8 mouse cellular contexts compared by ENCODE assay signal in genomic region chr10:24630469-24631081, GRCm38 (mm10). TPM values are rescaled to one million over a fixed set of nuclear protein-coding genes. Genes with fewer than 3 reads are reported as not detected.
DNase-seq lines count a peak whose midpoint lies in the region; ATAC-seq lines count a peak whose summit lies in the region.

No protein-coding gene starts in this region.

- no peak overlapping the region for H3K4me3 ChIP-seq in liver, embryonic 12.5 days
- H3K4me3 ChIP-seq in neural tube, embryonic 12.5 days: no peak overlapping the region

- H3K9ac ChIP-seq in liver, embryonic 12.5 days: no peak overlapping the region
- no peak overlapping the region for H3K9ac ChIP-seq in neural tube, embryonic 12.5 days

- WGBS in liver, embryonic 12.5 days (ENCODE audit: insufficient replicate concordance): 24% methylated on average over 18 of the region's 18 CpGs
- 29% methylated on average over 18 of the region's 18 CpGs for WGBS in neural tube, embryonic 12.5 days

- no peaks in the 10 kb centered on the region for H3K36me3 ChIP-seq in liver, embryonic 12.5 days
- H3K36me3 ChIP-seq in neural tube, embryonic 12.5 days: no peaks in the 10 kb centered on the region

- no peaks in the 10 kb centered on the region for H3K27me3 ChIP-seq in liver, embryonic 12.5 days (replicated peaks)
- no peaks in the 10 kb centered on the region for H3K27me3 ChIP-seq in neural tube, embryonic 12.5 days (replicated peaks)

- peak; percentile 71 for DNase-seq in kidney, adult 18-20 months
- no peak for DNase-seq in kidney, adult 11 months
- DNase-seq in gastrocnemius, postnatal 10 days: peak; percentile 81
- DNase-seq in kidney, postnatal 10 days: peak; percentile 89
- peak; percentile 35 for DNase-seq in telencephalon, adult 2 months (ENCODE audit: low read depth, low spot score)

- peak overlapping the region; percentile 35; the same call in 1 of the 2 replicates for H3K4me2 ChIP-seq in liver, embryonic 12.5 days
- H3K4me2 ChIP-seq in neural tube, embryonic 12.5 days (replicated peaks): peak overlapping the region; percentile 41; the same call in 1 of the 2 replicates

- no peak overlapping the region for H3K27ac ChIP-seq in liver, embryonic 12.5 days
- H3K27ac ChIP-seq in neural tube, embryonic 12.5 days: no peak overlapping the region

- peaks cover 25% of the 10 kb centered on the region for H3K4me1 ChIP-seq in liver, embryonic 12.5 days
- H3K4me1 ChIP-seq in neural tube, embryonic 12.5 days: no peaks in the 10 kb centered on the region

- peak; percentile 40; the same call in 1 of the 2 replicates for ATAC-seq in common myeloid progenitor, adult 5-6 weeks (replicated peaks; ENCODE audit: low read depth, poor library complexity, severe bottlenecking)
- no peak for ATAC-seq in liver, embryonic 12.5 days
- peak; percentile 41; the same call in 1 of the 2 replicates for ATAC-seq in neural tube, embryonic 12.5 days (ENCODE audit: low FRiP score, low read depth)

- no peaks in the 10 kb centered on the region for H3K9me3 ChIP-seq in liver, embryonic 12.5 days (replicated peaks)
- no peaks in the 10 kb centered on the region for H3K9me3 ChIP-seq in neural tube, embryonic 12.5 days

RNA-seq across cellular contexts. Expression of gene Ccn2, which starts 35.3 kb away (rescaled TPM):
- not detected in 2 replicates for total RNA-seq in common myeloid progenitor, adult 5-6 weeks (2017)
- total RNA-seq in gastrocnemius, postnatal 10 days (2021): 10 to 100 TPM; 34.5 to 64.3 TPM
- polyA plus RNA-seq in liver, embryonic 12.5 days (2016; fragmentation: Nextera tagmentation; extraction: Ambion mirVana): 1.4 and 2.3 TPM in 2 replicates
- 3.9 and 5.9 TPM in 2 replicates for polyA plus RNA-seq in neural tube, embryonic 12.5 days (2016; fragmentation: Nextera tagmentation; extraction: Ambion mirVana)

Comparison
In these comparisons a context has a peak if more than half of its experiments do, and no peak if none do; other contexts are left out.
1. RNA of gene Ccn2, which starts 35.3 kb away (total RNA-seq): 34.5 to 64.3 TPM in gastrocnemius, postnatal 10 days; not detected in common myeloid progenitor, adult 5-6 weeks; every median in the first group is over 10 times any median in the second.